Mouse (Mus musculus) forebrain, embryonic 16.5 days (tissue): Measurements from ENCODE around the gene Card14. TPM values are rescaled to one million over a fixed set of nuclear protein-coding genes. Genes with fewer than 3 reads are reported as not detected.
A peak's percentile ranks its signal among the peaks of the same experiment; 100 is the strongest.

Experiments
- ATAC-seq: fragments of 200-750 bp; cut with Nextera tagmentation; 2 replicates; pipeline ENCODE4 v1.8.0; 2017; ENCODE audit warnings: mild to moderate bottlenecking, moderate library complexity
- H3K27ac ChIP-seq: fragments of 300-500 bp; sonication (generic); 2 replicates; pipeline ENCODE4 v1.5.1; 2014; ENCODE audit warnings: low read length, control low read depth
- H3K27me3 ChIP-seq: fragments of 300-500 bp; sonication (generic); replicated peaks from 2 replicates; pipeline ENCODE4 v1.6.1; 2014; ENCODE audit warnings: low read length; ENCODE audit not compliant: control insufficient read depth, insufficient read depth
- H3K36me3 ChIP-seq: fragments of 300-500 bp; sonication (generic); 2 replicates; pipeline ENCODE4 v1.6.1; 2014; ENCODE audit not compliant: control insufficient read depth, insufficient read depth
- H3K4me1 ChIP-seq: fragments of 300-500 bp; sonication (generic); replicated peaks from 2 replicates; pipeline ENCODE4 v1.6.1; 2014; ENCODE audit warnings: low read length; ENCODE audit not compliant: control insufficient read depth, insufficient read depth
- H3K4me2 ChIP-seq: fragments of 300-500 bp; sonication (generic); 2 replicates; pipeline ENCODE4 v1.6.1; 2014; ENCODE audit warnings: mild to moderate bottlenecking, low read length, control low read depth
- H3K4me3 ChIP-seq: fragments of 300-500 bp; sonication (generic); replicated peaks from 2 replicates; pipeline ENCODE4 v1.5.1; 2014; ENCODE audit warnings: mild to moderate bottlenecking, low read length, control low read depth
- H3K9ac ChIP-seq: fragments of 300-500 bp; sonication (generic); replicated peaks from 2 replicates; pipeline ENCODE4 v1.6.1; 2014; ENCODE audit warnings: low read depth, low read length, control low read depth
- H3K9me3 ChIP-seq: fragments of 300-500 bp; sonication (generic); 2 replicates; pipeline ENCODE4 v1.6.1; 2016; ENCODE audit warnings: low read length; ENCODE audit not compliant: control insufficient read depth
- WGBS: fragments of 180-500 bp; shearing (Covaris S2); extraction: QIAGEN DNeasy Blood & Tissue Kit; methylation state at CpG from one replicate; pipeline ENCODE4 v1.1.7; 2014; 5-methylcytosine and 5-hydroxymethylcytosine counted together
- polyA plus RNA-seq: library from polyadenylated mRNA; unstranded; fragments of >200 nt; fragmentation: Nextera tagmentation; extraction: Ambion mirVana; gene quantifications from 2 replicates; pipeline ENCODE4 v1.2.1, GENCODE M21; 2015

Card14 gene
- polyA plus RNA-seq, 1 experiment from 2014 or later, result 0.13 TPM

GRCm38 (mm10) chr11:119347125-119347524, 39.6 kb downstream of the Card14 start:
- WGBS, result 89% methylated on average over 4 of the region's 4 CpGs
- no peak overlapping the region for H3K4me2 ChIP-seq
- no peak overlapping the region for H3K4me3 ChIP-seq
- no peaks in the 10 kb centered on the region for H3K36me3 ChIP-seq
- no peak overlapping the region for H3K27ac ChIP-seq
- H3K9ac ChIP-seq, result no peak overlapping the region
- no peak for ATAC-seq
- no peaks in the 10 kb centered on the region for H3K4me1 ChIP-seq
- H3K27me3 ChIP-seq, result no peaks in the 10 kb centered on the region
- no peaks in the 10 kb centered on the region for H3K9me3 ChIP-seq

- H3K4me1 ChIP-seq, result peaks cover 10% of the 10 kb centered on the region
- H3K27me3 ChIP-seq, result no peaks in the 10 kb centered on the region
- no peaks in the 10 kb centered on the region for H3K36me3 ChIP-seq
- no peaks in the 10 kb centered on the region for H3K9me3 ChIP-seq
- no peak overlapping the region for H3K4me2 ChIP-seq
- no peak overlapping the region for H3K27ac ChIP-seq
- no peak overlapping the region for H3K4me3 ChIP-seq
- 75% methylated on average over 7 of the region's 7 CpGs for WGBS
- no peak overlapping the region for H3K9ac ChIP-seq
- ATAC-seq, result no peak
Measured at GRCm38 (mm10) chr11:119352113-119352512, 44.5 kb downstream of the Card14 start.

- WGBS, result 83% methylated on average over 4 of the region's 4 CpGs
- Histone ChIP-seq H3K27me3 (no peaks in the 10 kb centered on the region), H3K9ac (no peak overlapping the region), H3K4me1 (peaks cover 10% of the 10 kb centered on the region), H3K36me3 (no peaks in the 10 kb centered on the region), H3K27ac (no peak overlapping the region), H3K9me3 (no peaks in the 10 kb centered on the region), H3K4me2 (no peak overlapping the region), H3K4me3 (no peak overlapping the region)
- no peak for ATAC-seq
Measured at GRCm38 (mm10) chr11:119353946-119354345, 46.4 kb downstream of the Card14 start.

DNA sequence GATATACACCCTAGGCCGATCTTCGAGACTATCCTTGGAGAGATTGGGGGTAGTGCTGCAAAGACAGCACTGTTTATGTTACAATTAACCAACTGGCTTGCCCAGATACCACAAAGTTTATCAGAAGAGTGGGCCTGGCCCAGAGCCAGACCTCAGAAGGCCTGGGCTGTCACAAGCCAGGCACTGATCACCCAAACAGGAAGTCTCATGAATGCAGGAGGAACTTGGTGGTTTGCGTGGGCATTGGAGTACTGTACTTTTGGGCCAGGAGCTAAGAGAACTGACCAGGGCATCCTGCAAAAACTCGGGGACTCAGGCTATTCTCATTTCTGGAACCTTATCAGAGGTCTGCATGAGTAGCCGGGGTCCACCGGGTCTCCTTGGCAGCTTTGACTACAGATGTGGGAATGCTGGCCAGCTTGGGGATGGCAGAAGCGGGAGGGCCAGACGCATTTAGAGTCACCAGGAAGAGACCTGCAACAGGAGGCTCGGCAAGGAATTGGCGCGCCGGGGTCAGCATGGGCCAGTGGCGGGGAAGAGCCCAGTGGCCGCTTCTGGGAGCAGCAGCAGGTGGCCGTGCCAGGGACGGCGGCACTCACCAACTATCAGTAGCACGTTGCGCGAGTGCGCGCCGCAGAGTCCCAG, 47.4 kb downstream of the Card14 start:
- H3K27ac ChIP-seq, result no peak overlapping the region
- peak overlapping the region; percentile 98 for H3K4me2 ChIP-seq
- ATAC-seq, result 0 out of 2 replicates have a peak, but pooled peaks have one; percentile 5
- no peaks in the 10 kb centered on the region for H3K9me3 ChIP-seq
- H3K9ac ChIP-seq, result peak overlapping the region; percentile 64
- H3K36me3 ChIP-seq, result no peaks in the 10 kb centered on the region
- peaks cover 10% of the 10 kb centered on the region for H3K4me1 ChIP-seq
- 5% methylated on average over 23 of the region's 23 CpGs for WGBS
- peak overlapping the region; percentile 68 for H3K4me3 ChIP-seq
- H3K27me3 ChIP-seq, result no peaks in the 10 kb centered on the region

- no peak within 1 kb of the TSS for H3K27ac ChIP-seq
- peaks cover 10% of the 10 kb centered on the region for H3K4me1 ChIP-seq
- H3K4me2 ChIP-seq, result peak within 1 kb of the TSS; percentile 98
- no peaks in the 10 kb centered on the region for H3K9me3 ChIP-seq
- no peaks in the 10 kb centered on the region for H3K36me3 ChIP-seq
- ATAC-seq, result peak; percentile 94
- no peaks in the 10 kb centered on the region for H3K27me3 ChIP-seq
- H3K4me3 ChIP-seq, result peak within 1 kb of the TSS; percentile 68
- WGBS, result 1% methylated on average over 40 of the region's 40 CpGs
- H3K9ac ChIP-seq, result peak within 1 kb of the TSS; percentile 64
Measured at GRCm38 (mm10) chr11:119355443-119356385, 48.1 kb downstream of the Card14 start, which contains the start of the genes Sgsh and Slc26a11. Sgsh (minus strand) TSS chr11:119355536. Slc26a11 (plus strand) TSS chr11:119355557.

DNA sequence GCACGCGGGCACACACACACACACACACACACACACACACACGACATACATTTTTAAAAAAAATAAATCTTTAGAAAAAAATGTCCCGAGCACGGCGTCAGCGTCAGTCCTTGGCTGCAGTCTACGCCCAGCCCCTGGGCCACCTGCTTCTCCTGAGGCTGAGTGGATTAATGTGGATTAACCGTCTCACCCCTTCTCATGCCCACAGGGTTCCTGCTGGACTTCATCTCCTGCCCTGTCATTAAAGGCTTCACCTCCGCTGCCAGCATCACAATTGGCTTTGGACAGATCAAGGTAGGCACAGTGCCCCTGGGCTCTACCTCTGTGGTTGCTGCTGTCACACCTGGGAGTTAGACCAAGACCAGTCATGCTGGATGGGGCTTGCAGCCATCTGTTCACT, 51.5 kb downstream of the Card14 start:
- Histone ChIP-seq H3K4me1 (peaks cover 17% of the 10 kb centered on the region), H3K9ac (no peak overlapping the region), H3K4me2 (no peak overlapping the region), H3K9me3 (no peaks in the 10 kb centered on the region), H3K27me3 (no peaks in the 10 kb centered on the region), H3K4me3 (no peak overlapping the region), H3K36me3 (no peaks in the 10 kb centered on the region), H3K27ac (no peak overlapping the region)
- 89% methylated on average over 10 of the region's 10 CpGs for WGBS
- no peak for ATAC-seq

GRCm38 (mm10) chr11:119362769-119363533, 55.4 kb downstream of the Card14 start:
- Histone ChIP-seq H3K4me1 (peaks cover 7% of the 10 kb centered on the region), H3K9me3 (no peaks in the 10 kb centered on the region), H3K4me3 (peak overlapping the region; percentile 21; the same call in 1 of the 2 replicates), H3K36me3 (no peaks in the 10 kb centered on the region), H3K27ac (no peak overlapping the region), H3K27me3 (no peaks in the 10 kb centered on the region), H3K9ac (peak overlapping the region; percentile 43), H3K4me2 (peak overlapping the region; percentile 44)
- 17% methylated on average over 11 of the region's 11 CpGs for WGBS
- 0 out of 2 replicates have a peak, but pooled peaks have one; percentile 26 for ATAC-seq

GRCm38 (mm10) chr11:119363534-119364145, 56.1 kb downstream of the Card14 start:
- Histone ChIP-seq H3K9me3 (no peaks in the 10 kb centered on the region), H3K27ac (no peak overlapping the region), H3K4me3 (peak overlapping the region; percentile 21; the same call in 1 of the 2 replicates), H3K36me3 (no peaks in the 10 kb centered on the region), H3K4me1 (peaks cover 7% of the 10 kb centered on the region), H3K4me2 (peak overlapping the region; percentile 44), H3K9ac (peak overlapping the region; percentile 43), H3K27me3 (no peaks in the 10 kb centered on the region)
- WGBS, result 24% methylated on average over 11 of the region's 11 CpGs
- peak; percentile 90 for ATAC-seq
